Mouse (Mus musculus) regulatory T cell (primary cell): ENCODE measurements at regions not wholly inside any gene's neighbourhood (a gene's known extent, or its start where the extent isn't known, plus 50 kb on each side); places are given as distances from the start of the nearest gene placed in this dataset.

ENCODE experiments used
- in situ Hi-C: fragments of 300-600 bp; cut with MboI, MseI; formaldehyde crosslinking; loops from one replicate; pipeline ENCODE4 v1.15.1; 2025; ENCODE audit warnings: high pct_unique_total_duplicates

- in situ Hi-C loops = no loop called here
Measured at GRCm38 (mm10) chr2:148171699-148172098, 124.9 kb upstream of the Foxa2 start.

- in situ Hi-C loops = no loop called here
Measured at GRCm38 (mm10) chr2:148175251-148175927, 128.6 kb upstream of the Foxa2 start.

- in situ Hi-C loops = no loop called here
Measured at GRCm38 (mm10) chr2:148180245-148180644, 133.5 kb upstream of the Foxa2 start.

GRCm38 (mm10) chr2:148181518-148181917, 134.7 kb upstream of the Foxa2 start:
- in situ Hi-C loops = no loop called here

GRCm38 (mm10) chr2:148182492-148183052, 135.8 kb upstream of the Foxa2 start:
- in situ Hi-C loops = no loop called here

GRCm38 (mm10) chr2:148184801-148185212, 138.0 kb upstream of the Foxa2 start:
- in situ Hi-C loops = no loop called here

GRCm38 (mm10) chr2:148186363-148186991, 139.7 kb upstream of the Foxa2 start:
- in situ Hi-C loops = no loop called here

- in situ Hi-C loops = no loop called here
Measured at GRCm38 (mm10) chr2:148188865-148189264, 142.1 kb upstream of the Foxa2 start.

GRCm38 (mm10) chr2:148189287-148189686, 142.5 kb upstream of the Foxa2 start:
- in situ Hi-C loops = no loop called here

- in situ Hi-C loops = no loop called here
Measured at GRCm38 (mm10) chr2:148192946-148193345, 146.2 kb upstream of the Foxa2 start.

- in situ Hi-C loops = no loop called here
Measured at GRCm38 (mm10) chr2:148197375-148198015, 150.7 kb upstream of the Foxa2 start.

- in situ Hi-C loops = no loop called here
Measured at GRCm38 (mm10) chr2:148206633-148207032, 159.9 kb upstream of the Foxa2 start.

- in situ Hi-C loops = no loop called here
Measured at GRCm38 (mm10) chr2:148210813-148211212, 164.0 kb upstream of the Foxa2 start.

GRCm38 (mm10) chr2:148217136-148217535, 170.4 kb upstream of the Foxa2 start:
- in situ Hi-C loops = no loop called here

GRCm38 (mm10) chr2:148233691-148234300, 161.3 kb upstream of the Sstr4 start:
- in situ Hi-C loops = no loop called here

- in situ Hi-C loops = no loop called here
Measured at GRCm38 (mm10) chr2:148237121-148237520, 158.0 kb upstream of the Sstr4 start.

- in situ Hi-C loops = no loop called here
Measured at GRCm38 (mm10) chr2:148239046-148239445, 156.1 kb upstream of the Sstr4 start.

GRCm38 (mm10) chr2:148242242-148242641, 152.9 kb upstream of the Sstr4 start:
- in situ Hi-C loops = no loop called here

- in situ Hi-C loops = no loop called here
Measured at GRCm38 (mm10) chr2:148245575-148245974, 149.6 kb upstream of the Sstr4 start.

- in situ Hi-C loops = no loop called here
Measured at GRCm38 (mm10) chr2:148250902-148251301, 144.2 kb upstream of the Sstr4 start.

- in situ Hi-C loops = no loop called here
Measured at GRCm38 (mm10) chr2:148255662-148256061, 139.5 kb upstream of the Sstr4 start.

GRCm38 (mm10) chr2:148264111-148264730, 130.9 kb upstream of the Sstr4 start:
- in situ Hi-C loops = no loop called here
